Mouse (Mus musculus): ENCODE results near the gene Tmem163. TPM values are rescaled to one million over a fixed set of nuclear protein-coding genes. Genes with fewer than 3 reads are reported as not detected.
A peak's percentile ranks its signal among the peaks of the same experiment; 100 is the strongest.

The Tmem163 gene
- polyA plus RNA-seq, 1 experiment = 0.06 TPM

DNA sequence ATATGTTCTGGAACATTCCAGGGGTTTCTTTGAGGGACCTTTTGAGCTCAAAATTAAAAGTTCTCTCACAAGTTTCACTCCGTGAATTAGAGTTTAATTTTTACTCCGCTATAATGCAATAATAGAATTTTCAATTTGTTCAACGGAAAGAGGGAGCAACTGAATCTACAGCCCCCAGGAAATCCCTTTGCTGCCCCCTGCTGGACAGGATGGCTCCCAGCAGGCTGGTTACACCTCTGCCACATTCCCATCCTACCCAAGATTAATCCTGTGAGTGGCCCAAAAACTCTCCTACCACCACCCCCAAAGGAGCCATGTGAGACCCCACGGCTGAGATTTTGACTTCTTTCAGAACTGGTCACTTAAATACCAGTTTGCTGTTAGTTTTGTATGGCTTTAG is 192.2 kb downstream of the Tmem163 start:
- Histone ChIP-seq H3ac (ENCODE audit: control insufficient read depth, insufficient read length, low read depth) (no peak overlapping the region), H3K4me3 (ENCODE audit: insufficient read depth, poor library complexity, severe bottlenecking) (no peak overlapping the region), H3K27me3 (ENCODE audit: control insufficient read depth, insufficient read depth, insufficient read length) (no peaks in the 10 kb centered on the region), H3K36me3 (ENCODE audit: control insufficient read depth, insufficient read depth) (no peaks in the 10 kb centered on the region), H3K79me2 (ENCODE audit: control insufficient read depth, insufficient read depth) (no peaks in the 10 kb centered on the region), H3K79me3 (ENCODE audit: low read depth) (no peaks in the 10 kb centered on the region)
- TF ChIP-seq CTCF (IDR thresholded peaks at IDR 0.05; ENCODE audit: control insufficient read depth, insufficient read depth, insufficient read length) = peak; percentile 16
- no peak for TF ChIP-seq CEBPB (IDR thresholded peaks at IDR 0.05; ENCODE audit: low read depth)

- H3K79me3 ChIP-seq (ENCODE audit: low read depth) = no peaks in the 10 kb centered on the region
- TF ChIP-seq MAX (IDR thresholded peaks at IDR 0.05) (no peak), CTCF (IDR thresholded peaks at IDR 0.05; ENCODE audit: control insufficient read depth, insufficient read depth, insufficient read length) (peak; percentile 25)
- H3ac ChIP-seq (ENCODE audit: control insufficient read depth, insufficient read length, low read depth) = no peak overlapping the region
- no peaks in the 10 kb centered on the region for H3K79me2 ChIP-seq (ENCODE audit: control insufficient read depth, insufficient read depth)
- no peak overlapping the region for H3K4me3 ChIP-seq (ENCODE audit: insufficient read depth, poor library complexity, severe bottlenecking)
- H3K36me3 ChIP-seq (ENCODE audit: control insufficient read depth, insufficient read depth) = no peaks in the 10 kb centered on the region
- H3K27me3 ChIP-seq (ENCODE audit: control insufficient read depth, insufficient read depth, insufficient read length) = no peaks in the 10 kb centered on the region
These were observed 194.5 kb downstream of the Tmem163 start for GRCm38 (mm10) chr1:127484826-127485225.

DNA sequence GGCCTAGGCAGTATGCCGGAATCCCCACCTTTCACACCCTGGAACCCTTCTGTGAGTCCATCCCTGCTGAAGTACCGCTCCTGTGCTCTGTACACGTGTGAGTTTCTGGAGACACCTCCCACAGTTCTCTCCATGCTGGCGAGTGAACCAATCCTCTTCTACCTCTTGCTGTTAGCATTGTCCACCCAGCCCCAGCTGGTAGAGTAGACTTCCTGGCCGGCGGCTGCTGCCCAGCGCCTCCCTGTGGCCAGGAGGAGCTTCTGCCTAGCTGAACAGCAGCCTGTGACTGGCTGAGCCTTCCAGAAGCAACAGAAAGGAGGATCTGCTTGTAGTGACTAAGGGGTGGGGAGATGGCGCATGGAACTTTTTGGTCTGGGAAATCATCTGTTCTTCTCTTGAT is 195.2 kb downstream of the Tmem163 start:
- no peaks in the 10 kb centered on the region for H3K27me3 ChIP-seq (ENCODE audit: control insufficient read depth, insufficient read depth, insufficient read length)
- H3K79me3 ChIP-seq (ENCODE audit: low read depth) = no peaks in the 10 kb centered on the region
- TF ChIP-seq CTCF (IDR thresholded peaks at IDR 0.05; ENCODE audit: control insufficient read depth, insufficient read depth, insufficient read length) (no peak), USF1 (IDR thresholded peaks at IDR 0.05; ENCODE audit: low read depth) (no peak), MYOD1 (IDR thresholded peaks at IDR 0.05; ENCODE audit: control insufficient read depth, insufficient read length, low read depth) (no peak), MYOG (IDR thresholded peaks at IDR 0.05; ENCODE audit: control insufficient read depth, extremely low read depth, insufficient read length) (no peak), MAX (IDR thresholded peaks at IDR 0.05) (no peak), FOSL1 (IDR thresholded peaks at IDR 0.05; ENCODE audit: insufficient read depth, low read length, poor library complexity, severe bottlenecking) (no peak), CEBPB (IDR thresholded peaks at IDR 0.05; ENCODE audit: low read depth) (no peak)
- H3K79me2 ChIP-seq (ENCODE audit: control insufficient read depth, insufficient read depth) = no peaks in the 10 kb centered on the region
- H3K4me3 ChIP-seq (ENCODE audit: insufficient read depth, poor library complexity, severe bottlenecking) = no peak overlapping the region
- no peaks in the 10 kb centered on the region for H3K36me3 ChIP-seq (ENCODE audit: control insufficient read depth, insufficient read depth)
- no peak overlapping the region for H3ac ChIP-seq (ENCODE audit: control insufficient read depth, insufficient read length, low read depth)

DNA sequence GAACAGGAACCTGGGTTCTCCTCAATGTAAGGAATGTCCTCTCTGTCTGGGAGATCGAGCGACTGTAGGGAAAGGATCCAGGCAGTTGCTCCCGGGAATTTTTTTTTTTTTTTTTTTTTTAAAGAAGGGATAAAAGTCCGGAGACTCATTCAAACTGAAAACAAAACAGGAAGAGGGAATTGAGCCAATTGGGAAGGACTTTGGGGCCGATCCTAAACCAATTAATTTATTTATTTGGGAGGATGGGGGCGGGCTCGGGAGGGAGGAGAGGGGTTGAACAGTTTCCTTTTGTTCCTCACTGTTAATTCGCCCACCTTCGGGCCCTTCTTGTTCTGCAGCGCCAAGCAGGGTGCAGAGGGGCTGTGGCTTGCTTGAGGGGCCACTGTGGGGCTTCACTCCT is 196.4 kb downstream of the Tmem163 start:
- Histone ChIP-seq H3K79me2 (ENCODE audit: control insufficient read depth, insufficient read depth) (no peaks in the 10 kb centered on the region), H3ac (ENCODE audit: control insufficient read depth, insufficient read length, low read depth) (no peak overlapping the region), H3K27me3 (ENCODE audit: control insufficient read depth, insufficient read depth, insufficient read length) (no peaks in the 10 kb centered on the region), H3K79me3 (ENCODE audit: low read depth) (no peaks in the 10 kb centered on the region), H3K36me3 (ENCODE audit: control insufficient read depth, insufficient read depth) (no peaks in the 10 kb centered on the region), H3K4me3 (ENCODE audit: insufficient read depth, poor library complexity, severe bottlenecking) (no peak overlapping the region)
- TF ChIP-seq MAX (IDR thresholded peaks at IDR 0.05) (no peak), MYOD1 (IDR thresholded peaks at IDR 0.05; ENCODE audit: control insufficient read depth, insufficient read length, low read depth) (no peak), FOSL1 (IDR thresholded peaks at IDR 0.05; ENCODE audit: insufficient read depth, low read length, poor library complexity, severe bottlenecking) (no peak), MYOG (IDR thresholded peaks at IDR 0.05; ENCODE audit: control insufficient read depth, extremely low read depth, insufficient read length) (no peak), CTCF (IDR thresholded peaks at IDR 0.05; ENCODE audit: control insufficient read depth, insufficient read depth, insufficient read length) (no peak), USF1 (IDR thresholded peaks at IDR 0.05; ENCODE audit: low read depth) (no peak), CEBPB (IDR thresholded peaks at IDR 0.05; ENCODE audit: low read depth) (no peak)

- Histone ChIP-seq H3K27me3 (ENCODE audit: control insufficient read depth, insufficient read depth, insufficient read length) (no peaks in the 10 kb centered on the region), H3K36me3 (ENCODE audit: control insufficient read depth, insufficient read depth) (no peaks in the 10 kb centered on the region), H3K79me2 (ENCODE audit: control insufficient read depth, insufficient read depth) (no peaks in the 10 kb centered on the region), H3ac (ENCODE audit: control insufficient read depth, insufficient read length, low read depth) (no peak overlapping the region), H3K79me3 (ENCODE audit: low read depth) (no peaks in the 10 kb centered on the region), H3K4me3 (ENCODE audit: insufficient read depth, poor library complexity, severe bottlenecking) (no peak overlapping the region)
- TF ChIP-seq FOSL1 (IDR thresholded peaks at IDR 0.05; ENCODE audit: insufficient read depth, low read length, poor library complexity, severe bottlenecking) = no peak
These were observed 203.6 kb downstream of the Tmem163 start for GRCm38 (mm10) chr1:127475756-127476155.

GRCm38 (mm10) chr1:127470175-127470574 is 209.2 kb downstream of the Tmem163 start:
- Histone ChIP-seq H3K79me3 (ENCODE audit: low read depth) (no peaks in the 10 kb centered on the region), H3K4me3 (ENCODE audit: insufficient read depth, poor library complexity, severe bottlenecking) (no peak overlapping the region), H3K27me3 (ENCODE audit: control insufficient read depth, insufficient read depth, insufficient read length) (no peaks in the 10 kb centered on the region), H3K79me2 (ENCODE audit: control insufficient read depth, insufficient read depth) (no peaks in the 10 kb centered on the region), H3ac (ENCODE audit: control insufficient read depth, insufficient read length, low read depth) (no peak overlapping the region), H3K36me3 (ENCODE audit: control insufficient read depth, insufficient read depth) (no peaks in the 10 kb centered on the region)
- TF ChIP-seq CTCF (IDR thresholded peaks at IDR 0.05; ENCODE audit: control insufficient read depth, insufficient read depth, insufficient read length) (no peak), MYOD1 (IDR thresholded peaks at IDR 0.05; ENCODE audit: control insufficient read depth, insufficient read length, low read depth) (no peak), MAX (IDR thresholded peaks at IDR 0.05) (no peak), MYOG (IDR thresholded peaks at IDR 0.05; ENCODE audit: control insufficient read depth, extremely low read depth, insufficient read length) (no peak), USF1 (IDR thresholded peaks at IDR 0.05; ENCODE audit: low read depth) (no peak), CEBPB (IDR thresholded peaks at IDR 0.05; ENCODE audit: low read depth) (no peak), FOSL1 (IDR thresholded peaks at IDR 0.05; ENCODE audit: insufficient read depth, low read length, poor library complexity, severe bottlenecking) (no peak)

All from C2C12 (cell line).